Mouse (Mus musculus) ES-E14 (cell line): ENCODE measurements around the gene Dus1l.

Experiments used
- CHD2 ChIP-seq: IDR thresholded peaks from 2 replicates; pipeline ENCODE4 v1.6.1; 2014; ENCODE audit warnings: mild to moderate bottlenecking, low read depth, low read length, inconsistent platforms
- MAFK ChIP-seq: IDR thresholded peaks from 2 replicates; pipeline ENCODE4 v1.6.1; 2014; ENCODE audit warnings: mild to moderate bottlenecking, low read depth, low read length, inconsistent platforms; ENCODE audit not compliant: insufficient read depth
- ZC3H11A ChIP-seq: IDR thresholded peaks from 2 replicates; pipeline ENCODE4 v1.6.1; 2012; ENCODE audit warnings: low read depth, mild to moderate bottlenecking, inconsistent platforms, low read length, borderline replicate concordance
- ZNF384 ChIP-seq: IDR thresholded peaks from 2 replicates; pipeline ENCODE4 v1.6.1; 2012; ENCODE audit warnings: low read depth, low read length, inconsistent platforms

DNA sequence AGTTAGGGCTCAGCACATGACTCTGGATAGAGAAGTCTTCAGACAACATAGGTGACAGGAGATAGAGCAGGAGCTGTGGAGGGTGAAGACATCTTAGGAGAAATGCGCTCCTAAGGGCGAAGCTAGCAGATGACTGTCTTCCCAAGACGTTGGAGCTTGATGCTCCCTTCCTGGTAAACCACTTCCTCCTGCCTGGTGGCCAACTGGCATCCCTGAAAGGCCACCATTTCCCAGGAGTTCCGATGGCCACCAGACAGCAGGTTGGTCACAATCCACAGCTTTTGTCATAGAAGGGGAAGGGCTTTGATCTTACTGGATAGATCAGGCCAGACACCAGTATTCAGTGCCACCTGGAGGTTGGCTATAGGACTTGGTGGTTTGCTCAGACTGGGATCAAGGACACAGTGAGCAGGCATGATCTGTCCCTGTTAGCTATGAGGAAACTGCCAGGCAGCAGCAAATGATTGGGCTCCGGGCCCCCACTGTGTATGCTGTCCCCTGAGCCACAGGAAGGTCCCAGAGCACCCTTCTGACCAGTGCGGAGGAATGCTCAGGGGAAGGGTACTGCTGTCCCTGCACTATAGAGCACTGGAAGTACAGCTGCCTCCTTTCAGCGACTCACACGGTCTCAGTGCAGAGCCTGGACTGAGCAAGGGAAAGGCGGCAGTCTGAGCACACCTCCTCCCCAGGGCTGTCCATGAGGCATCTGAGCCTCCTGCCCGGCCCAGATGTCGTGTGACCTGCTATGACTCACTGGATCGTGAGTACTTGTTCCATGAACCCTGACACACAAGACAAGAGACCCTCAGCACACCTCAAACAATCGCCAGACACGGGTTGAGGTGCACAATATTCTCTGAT, 34.2 kb downstream of the Dus1l start:
- TF ChIP-seq CHD2 (no peak), ZNF384 (no peak), MAFK (no peak), ZC3H11A (no peak)
